ENCODE assay signal across 22 mouse cellular contexts in genomic region chr1:160005319-160005718, GRCm38 (mm10).
"Had no signal": no experiment of that assay in that cellular context is flagged by ENCODE, and none has a peak within 500 bp of the region (broad histone marks: within the 10 kb centered on the region; RNA-seq: fewer than 3 reads in every experiment).

No protein-coding gene starts in this region.

- H3K9me3 ChIP-seq: limb, embryonic 15.5 days; midbrain, embryonic 10.5 days; midbrain, embryonic 13.5 days; neural tube, embryonic 13.5 days had no signal

- H3K4me1 ChIP-seq: limb, embryonic 15.5 days; midbrain, embryonic 10.5 days; midbrain, embryonic 13.5 days; neural tube, embryonic 13.5 days had no signal

- DNase-seq: kidney, adult 2 months; kidney, postnatal 25 days; layer of hippocampus, adult 9-11 months; liver, postnatal 0 days; lung, embryonic 14.5 days; retina, postnatal 1 day; right cerebral cortex, postnatal 14 days; right cerebral cortex, postnatal 4 days; thymus, postnatal 25 days had no signal

- ATAC-seq: liver, postnatal 0 days; lung, postnatal 0 days; midbrain, embryonic 13.5 days; midbrain, embryonic 16.5 days had no signal

- H3K27me3 ChIP-seq: limb, embryonic 15.5 days; midbrain, embryonic 13.5 days; neural tube, embryonic 13.5 days had no signal

- H3K27ac ChIP-seq: kidney, postnatal 0 days; layer of hippocampus, adult 2 months; limb, embryonic 15.5 days; liver, embryonic 14.5 days; macrophage; midbrain, embryonic 10.5 days; midbrain, embryonic 13.5 days; neural tube, embryonic 13.5 days; stomach, postnatal 0 days had no signal

- H3K4me2 ChIP-seq: limb, embryonic 15.5 days; liver, embryonic 11.5 days; lung, embryonic 14.5 days; midbrain, embryonic 13.5 days; neural tube, embryonic 13.5 days had no signal

- H3K36me3 ChIP-seq: limb, embryonic 15.5 days; midbrain, embryonic 10.5 days; midbrain, embryonic 13.5 days; neural tube, embryonic 13.5 days had no signal

- H3K4me3 ChIP-seq: layer of hippocampus, adult 2 months; limb, embryonic 15.5 days; midbrain, embryonic 10.5 days; midbrain, embryonic 13.5 days; myocyte; neural tube, embryonic 13.5 days had no signal

- H3K9ac ChIP-seq: limb, embryonic 15.5 days; liver, embryonic 14.5 days; liver, postnatal 0 days; lung, embryonic 14.5 days; midbrain, embryonic 13.5 days; neural tube, embryonic 13.5 days had no signal
